Mouse (Mus musculus): ENCODE data around the gene Nova2.
A peak's percentile ranks its signal among the peaks of the same experiment; 100 is the strongest.

The Nova2 gene

GRCm38 (mm10) chr7:18925162-18925938 is at the start of gene Nova2:
Nova2 (plus strand) TSS chr7:18925888.
- DNase-seq = peak; percentile 95 to 99

DNA sequence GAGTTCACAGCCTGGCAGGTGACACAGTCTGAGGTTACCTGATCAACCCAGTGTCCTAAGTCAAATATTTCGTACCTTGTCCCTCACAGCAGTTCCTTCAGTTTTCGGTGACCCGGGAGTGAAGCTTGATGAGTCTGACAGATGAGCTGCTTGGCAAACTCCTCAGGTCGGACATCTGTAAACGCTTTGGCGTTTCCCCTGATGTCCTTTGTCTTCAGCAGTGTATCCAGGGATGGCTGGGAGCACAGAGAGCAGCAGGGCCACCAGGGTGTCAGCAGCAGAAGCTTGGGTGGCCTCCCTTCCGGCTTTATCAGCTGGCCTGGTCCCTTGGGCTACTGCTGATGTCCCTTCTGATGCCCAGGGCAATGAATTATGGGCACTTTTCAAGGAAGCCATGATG is 47.0 kb upstream of the Nova2 start:
- no peak for DNase-seq

GRCm38 (mm10) chr7:18883991-18884744 is 41.5 kb upstream of the Nova2 start:
- no peak for DNase-seq

GRCm38 (mm10) chr7:18884745-18885422 is 40.8 kb upstream of the Nova2 start:
- no peak for DNase-seq

GRCm38 (mm10) chr7:18886963-18887362 is 38.7 kb upstream of the Nova2 start:
- no peak for DNase-seq

DNA sequence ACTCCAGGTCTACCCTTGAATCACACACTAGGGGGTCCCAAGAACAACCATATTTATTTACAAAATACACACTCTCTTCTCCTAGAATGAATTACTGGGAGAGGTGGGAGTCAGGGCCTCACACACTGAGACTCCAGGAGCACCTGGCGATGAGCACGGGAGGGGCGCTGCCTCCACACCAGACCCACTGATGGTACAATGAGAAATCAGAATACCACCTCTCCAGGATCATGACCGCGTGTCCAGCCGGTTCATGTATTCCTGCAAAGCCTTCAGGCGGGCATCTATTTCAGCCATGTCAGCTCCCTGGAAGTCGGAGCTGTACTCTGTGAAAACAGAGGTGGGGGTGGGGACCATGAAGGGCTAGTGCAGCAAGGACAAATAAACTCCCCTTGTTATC is 34.8 kb upstream of the Nova2 start:
- DNase-seq = no peak

- peak; percentile 92 to 95 for DNase-seq
These were observed 33.7 kb upstream of the Nova2 start for GRCm38 (mm10) chr7:18891872-18892599.

GRCm38 (mm10) chr7:18893009-18893408 is 32.7 kb upstream of the Nova2 start:
- DNase-seq = peak in 1 of 2 experiments; percentile 36

DNA sequence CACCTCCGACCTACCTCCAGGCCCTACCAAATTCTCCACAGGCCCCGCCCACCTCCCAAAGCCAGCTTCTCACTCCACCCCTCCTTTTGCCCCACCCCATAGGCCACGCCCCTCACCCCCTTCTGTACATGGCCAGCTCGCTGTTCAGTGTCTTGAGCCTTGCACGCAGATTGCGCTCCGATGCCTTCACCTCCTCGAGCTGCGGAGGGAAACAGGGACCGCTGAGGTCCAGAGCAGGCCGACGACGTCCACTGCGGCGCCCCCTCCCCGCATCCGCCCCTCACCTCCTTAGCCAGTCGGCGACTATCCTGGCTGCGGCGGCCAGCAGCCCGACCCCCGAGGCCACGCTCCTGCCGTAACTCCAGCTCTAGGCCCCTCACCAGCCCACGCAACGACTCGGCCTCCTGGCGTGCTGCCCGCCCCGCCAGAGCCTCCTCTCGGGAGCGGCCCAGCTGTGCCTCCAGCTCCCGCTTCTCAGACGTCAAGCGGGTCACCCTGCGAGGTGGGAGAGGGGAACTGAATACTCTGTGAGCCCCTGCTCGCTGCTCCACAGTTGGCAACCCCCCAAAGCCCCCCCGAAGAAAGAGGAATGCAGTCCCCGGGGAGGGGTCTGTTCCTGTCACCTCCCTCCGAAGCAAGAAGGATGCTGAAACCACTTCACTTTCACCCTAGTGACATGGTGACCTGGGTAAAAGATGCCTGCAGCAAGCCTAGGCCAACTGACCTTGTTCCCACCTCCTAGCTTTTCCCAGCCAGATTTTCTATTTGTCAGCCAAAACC is 31.8 kb upstream of the Nova2 start:
- peak; percentile 79 to 92 for DNase-seq

- DNase-seq = peak; percentile 59 to 74
These were observed 29.2 kb upstream of the Nova2 start for GRCm38 (mm10) chr7:18896536-18896935.

- no peak for DNase-seq
These were observed 25.2 kb upstream of the Nova2 start for GRCm38 (mm10) chr7:18900513-18900912.

- DNase-seq = no peak
These were observed 23.2 kb upstream of the Nova2 start for GRCm38 (mm10) chr7:18902486-18902885.

DNA sequence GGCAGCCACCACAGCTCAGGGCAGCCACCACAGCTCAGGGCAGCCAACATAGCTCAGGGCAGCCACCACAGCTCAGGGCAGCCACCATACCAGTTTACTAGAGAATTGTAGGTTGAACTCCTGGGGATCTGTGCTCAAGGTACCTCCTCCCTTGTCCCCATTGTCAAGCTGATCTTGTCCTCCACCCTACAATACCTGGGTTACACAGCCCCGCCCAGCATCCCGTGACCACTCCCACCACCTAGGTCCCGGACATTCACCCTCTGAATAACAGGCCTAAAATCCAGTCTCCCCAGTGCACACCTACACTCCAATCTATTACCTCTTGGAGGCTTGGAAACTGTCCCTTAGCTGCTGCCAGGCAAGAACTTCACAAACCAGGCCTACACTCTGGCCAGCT is 20.7 kb upstream of the Nova2 start:
- DNase-seq = no peak

DNA sequence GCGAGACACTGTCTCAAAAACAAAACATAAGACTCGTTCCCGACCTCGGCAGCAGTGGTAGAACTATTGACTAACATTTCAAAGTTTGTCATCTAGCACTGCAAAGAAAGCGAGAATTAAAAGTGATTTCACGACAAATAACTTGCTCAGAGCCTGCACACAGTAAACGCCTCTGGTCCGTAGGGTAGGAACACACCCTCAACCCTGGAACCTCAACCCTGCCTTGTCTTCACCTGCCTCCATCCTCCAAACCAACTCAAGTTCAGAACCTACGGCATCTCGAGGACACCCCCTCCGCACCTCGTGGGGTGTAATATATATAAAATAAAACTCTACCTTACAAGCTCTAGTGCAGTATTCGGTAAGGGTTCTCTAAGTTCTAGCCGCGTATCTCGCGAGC is 15.9 kb upstream of the Nova2 start:
- no peak for DNase-seq

GRCm38 (mm10) chr7:18910241-18910831 is 15.4 kb upstream of the Nova2 start, which contains the start of gene Ccdc61:
Ccdc61 (minus strand) TSS chr7:18910415.
- DNase-seq = peak; percentile 95 to 97

DNA sequence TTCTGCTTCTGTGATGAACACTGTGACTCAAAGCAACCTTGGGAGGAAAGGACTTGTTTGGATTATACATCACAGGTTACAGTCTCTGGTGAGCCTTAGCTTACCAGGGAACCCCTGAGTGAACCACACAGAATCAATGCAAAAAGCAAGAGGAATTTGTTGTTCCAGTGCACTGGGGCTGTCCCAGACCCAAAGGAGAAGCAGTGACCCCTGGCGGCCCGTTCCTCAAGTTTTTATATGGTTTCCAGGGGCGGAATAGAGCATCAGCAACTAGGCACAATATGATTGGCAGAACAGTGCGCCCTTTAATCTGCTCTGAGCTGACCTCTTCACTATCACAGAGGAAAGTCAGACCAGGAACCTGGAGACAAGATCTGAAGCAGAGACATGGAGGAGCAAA is 9.4 kb upstream of the Nova2 start:
- DNase-seq = no peak

GRCm38 (mm10) chr7:18917931-18918330 is 7.8 kb upstream of the Nova2 start:
- no peak for DNase-seq

- DNase-seq = peak; percentile 76 to 84
These were observed 4.6 kb upstream of the Nova2 start for GRCm38 (mm10) chr7:18921069-18921468.

DNA sequence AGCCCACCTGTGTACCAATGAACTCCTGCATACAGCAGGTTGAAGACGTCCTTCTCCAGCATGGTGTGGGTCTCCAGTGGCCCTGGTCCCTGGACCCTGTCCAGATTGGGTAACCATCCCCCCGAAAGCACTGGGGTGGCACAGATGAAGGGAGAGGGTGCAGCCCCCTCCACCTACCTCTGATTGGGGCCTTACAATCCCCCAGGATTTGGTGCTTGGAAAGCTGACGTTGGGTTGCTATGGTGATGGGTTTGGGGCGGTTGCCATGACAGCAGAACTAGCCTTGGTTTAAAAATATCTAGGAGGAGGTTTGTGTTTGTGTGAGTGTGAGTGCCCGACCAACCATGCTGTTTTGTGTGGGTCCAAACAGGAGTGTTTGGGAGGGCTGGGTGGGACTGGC is 2.9 kb upstream of the Nova2 start:
- peak in 1 of 2 experiments; percentile 33 for DNase-seq

- DNase-seq = no peak
These were observed 2.4 kb upstream of the Nova2 start for GRCm38 (mm10) chr7:18923267-18923666.

DNA sequence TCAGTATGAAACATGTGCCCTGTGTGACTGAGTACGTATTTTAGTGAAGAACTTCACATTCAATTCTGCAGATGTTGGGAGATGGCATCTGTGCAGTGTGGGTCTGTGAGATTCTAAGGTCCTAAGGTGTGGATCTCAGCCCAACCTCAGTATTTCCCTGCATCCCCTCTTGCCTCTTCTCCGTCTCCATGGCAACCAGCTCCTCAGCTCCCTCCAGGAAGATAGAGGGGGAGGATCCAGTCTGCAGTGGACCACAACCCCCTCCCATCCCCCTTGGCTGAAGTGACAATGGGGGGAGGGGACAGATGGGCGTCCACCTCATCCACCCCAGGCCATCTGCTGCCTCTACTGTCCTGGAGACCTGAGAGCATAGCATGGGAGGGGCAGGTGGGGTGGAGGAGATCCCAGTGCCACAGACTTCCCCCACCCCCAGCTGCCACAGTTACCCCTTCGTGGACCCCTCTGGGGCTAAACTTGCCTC is 1.9 kb upstream of the Nova2 start:
- DNase-seq = peak in 1 of 2 experiments; percentile 33
